Mouse (Mus musculus) midbrain, embryonic 10.5 days (tissue): ENCODE results near the gene Gucy2e. TPM values are rescaled to one million over a fixed set of nuclear protein-coding genes. Genes with fewer than 3 reads are reported as not detected.

Experiments used
- DNase-seq: peaks from one replicate; pipeline ENCODE4 v3.0.0-alpha.2; 2017; ENCODE audit warnings: low spot score
- H3K27ac ChIP-seq: fragments of 300-500 bp; sonication (generic); replicated peaks from 2 replicates; pipeline ENCODE4 v1.5.1; 2016; ENCODE audit warnings: mild to moderate bottlenecking
- H3K27me3 ChIP-seq: fragments of 300-500 bp; sonication (generic); 2 replicates; pipeline ENCODE4 v1.6.1; 2016; ENCODE audit warnings: low read depth, mild to moderate bottlenecking; ENCODE audit not compliant: poor library complexity, severe bottlenecking
- H3K36me3 ChIP-seq: fragments of 300-500 bp; sonication (generic); 2 replicates; pipeline ENCODE4 v1.6.1; 2016; ENCODE audit warnings: mild to moderate bottlenecking, moderate library complexity
- H3K4me1 ChIP-seq: fragments of 300-500 bp; sonication (generic); 2 replicates; pipeline ENCODE4 v1.6.1; 2016
- H3K4me3 ChIP-seq: fragments of 300-500 bp; sonication (generic); 2 replicates; pipeline ENCODE4 v1.5.1; 2016; ENCODE audit warnings: mild to moderate bottlenecking, moderate library complexity
- H3K9me3 ChIP-seq: fragments of 300-500 bp; sonication (generic); replicated peaks from 2 replicates; pipeline ENCODE4 v1.6.1; 2016; ENCODE audit warnings: mild to moderate bottlenecking
- WGBS: fragments of 180-500 bp; shearing (Covaris S2); methylation state at CpG from one replicate; pipeline ENCODE4 v1.1.7; 2016; 5-methylcytosine and 5-hydroxymethylcytosine counted together
- polyA plus RNA-seq: library from polyadenylated mRNA; unstranded; fragments of >200 nt; fragmentation: Nextera tagmentation; extraction: Ambion mirVana; gene quantifications from 2 replicates; pipeline ENCODE4 v1.2.1, GENCODE M21; 2016

Gene Gucy2e
- polyA plus RNA-seq, 1 experiment from 2014 or later: 0.06 TPM

- H3K4me1 ChIP-seq: peaks cover 24% of the 10 kb centered on the region
- no peak overlapping the region for H3K27ac ChIP-seq
- H3K27me3 ChIP-seq: peaks cover 48% of the 10 kb centered on the region
- WGBS: 80% methylated on average over 4 of the region's 4 CpGs
- H3K36me3 ChIP-seq: no peaks in the 10 kb centered on the region
- no peak for DNase-seq
- no peaks in the 10 kb centered on the region for H3K9me3 ChIP-seq
- H3K4me3 ChIP-seq: no peak overlapping the region
These were observed 6.4 kb downstream of the Gucy2e start for GRCm38 (mm10) chr11:69230420-69230819.

GRCm38 (mm10) chr11:69225715-69226114, 11.1 kb downstream of the Gucy2e start:
- H3K4me1 ChIP-seq: peaks cover 9% of the 10 kb centered on the region; the same call in 1 of the 2 replicates
- no peaks in the 10 kb centered on the region for H3K36me3 ChIP-seq
- H3K27ac ChIP-seq: no peak overlapping the region
- H3K27me3 ChIP-seq: peaks cover 15% of the 10 kb centered on the region
- WGBS: 79% methylated on average over 1 of the region's 1 CpGs
- no peak overlapping the region for H3K4me3 ChIP-seq
- no peaks in the 10 kb centered on the region for H3K9me3 ChIP-seq
- DNase-seq: no peak

GRCm38 (mm10) chr11:69223101-69223500, 13.7 kb downstream of the Gucy2e start:
- peaks cover 9% of the 10 kb centered on the region; the same call in 1 of the 2 replicates for H3K4me1 ChIP-seq
- 79% methylated on average over 4 of the region's 4 CpGs for WGBS

DNA sequence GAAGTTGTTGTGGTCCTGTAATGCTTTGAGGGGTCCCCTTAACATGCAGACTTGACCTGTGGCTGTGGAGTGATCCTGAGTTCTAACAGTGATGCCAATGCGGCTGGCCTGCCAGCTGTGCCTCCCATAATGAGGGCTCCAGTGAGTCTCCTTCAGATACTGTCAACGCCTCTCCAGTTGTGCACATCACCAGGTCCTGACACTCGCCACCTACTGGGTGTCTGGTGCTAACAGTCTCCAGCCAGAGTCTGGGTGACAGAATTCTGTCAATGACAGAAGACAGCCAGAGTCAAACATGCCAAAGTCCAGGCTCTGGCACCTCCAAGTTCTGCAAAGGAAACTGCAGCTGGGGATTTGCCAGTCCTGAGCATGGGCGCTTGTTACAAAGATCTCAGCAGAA, 15.8 kb downstream of the Gucy2e start:
- no peaks in the 10 kb centered on the region for H3K36me3 ChIP-seq
- no peak overlapping the region for H3K4me3 ChIP-seq
- H3K27me3 ChIP-seq: no peaks in the 10 kb centered on the region
- whole genome bisulfite sequencing: 82% methylated on average over 4 of the region's 4 CpGs
- H3K27ac ChIP-seq: no peak overlapping the region
- DNase-seq: no peak
- H3K9me3 ChIP-seq: no peaks in the 10 kb centered on the region
- no peaks in the 10 kb centered on the region for H3K4me1 ChIP-seq

More at GRCm38 (mm10) chr11:69223101-69223500, 13.7 kb downstream of the Gucy2e start:
- Histone ChIP-seq H3K9me3 (no peaks in the 10 kb centered on the region), H3K27me3 (peaks cover 11% of the 10 kb centered on the region), H3K27ac (no peak overlapping the region), H3K4me3 (no peak overlapping the region), H3K36me3 (no peaks in the 10 kb centered on the region)
- DNase-seq: no peak

DNA sequence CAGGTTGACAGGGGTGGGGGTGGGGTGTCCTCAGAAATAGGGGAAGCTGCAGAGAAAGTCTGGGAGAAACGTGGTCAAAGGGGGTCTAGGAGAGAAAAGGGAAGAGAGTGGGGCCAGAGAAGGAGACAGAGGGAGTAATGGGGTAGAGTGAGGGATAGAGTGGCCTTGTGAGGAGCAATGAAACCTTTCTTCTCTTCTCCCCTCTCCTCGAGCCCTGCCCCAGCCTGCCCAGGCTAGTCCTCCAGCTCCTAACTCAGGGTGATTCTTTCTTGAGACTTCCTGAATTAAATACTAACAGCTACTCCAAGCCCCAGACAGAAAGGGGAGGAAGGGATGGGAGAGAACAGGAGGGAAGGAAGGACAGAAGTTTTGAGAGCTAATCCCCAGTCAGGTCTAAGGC, 18.2 kb downstream of the Gucy2e start:
- Histone ChIP-seq H3K27ac (no peak overlapping the region), H3K36me3 (no peaks in the 10 kb centered on the region), H3K4me3 (no peak overlapping the region), H3K4me1 (no peaks in the 10 kb centered on the region), H3K27me3 (no peaks in the 10 kb centered on the region), H3K9me3 (no peaks in the 10 kb centered on the region)
- 77% methylated on average over 2 of the region's 2 CpGs for WGBS
- no peak for DNase-seq

- Histone ChIP-seq H3K4me3 (no peak overlapping the region), H3K27me3 (no peaks in the 10 kb centered on the region), H3K9me3 (no peaks in the 10 kb centered on the region), H3K36me3 (no peaks in the 10 kb centered on the region), H3K4me1 (no peaks in the 10 kb centered on the region), H3K27ac (no peak overlapping the region)
- DNase-seq: no peak
- WGBS: 84% methylated on average over 5 of the region's 5 CpGs
These were observed 19.4 kb downstream of the Gucy2e start for GRCm38 (mm10) chr11:69217411-69217810.

DNA sequence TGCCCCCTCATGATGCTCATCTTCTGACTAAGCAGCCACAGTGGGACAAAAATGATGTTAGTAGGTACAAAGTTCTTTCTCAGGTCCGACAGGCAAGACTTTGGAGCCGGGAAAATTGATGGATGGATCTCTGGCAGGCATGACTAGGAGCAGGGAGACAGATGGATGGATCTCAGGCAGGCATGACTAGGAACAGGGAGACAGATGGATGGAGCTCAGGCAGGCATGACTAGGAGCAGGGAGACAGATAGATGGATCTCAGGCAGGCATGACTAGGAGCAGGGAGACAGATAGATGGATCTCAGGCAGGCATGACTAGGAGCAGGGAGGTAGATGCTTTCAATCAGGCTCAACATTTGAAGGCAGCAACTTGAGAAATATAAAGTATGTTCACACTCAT, 25.4 kb downstream of the Gucy2e start:
- Histone ChIP-seq H3K27me3 (no peaks in the 10 kb centered on the region), H3K27ac (no peak overlapping the region), H3K9me3 (no peaks in the 10 kb centered on the region), H3K36me3 (no peaks in the 10 kb centered on the region), H3K4me3 (peak overlapping the region; percentile 35), H3K4me1 (0 out of 2 replicates have a peak, but pooled peaks cover 2% of the 10 kb centered on the region)
- WGBS: 55% methylated on average over 2 of the region's 2 CpGs
- DNase-seq: no peak

DNA sequence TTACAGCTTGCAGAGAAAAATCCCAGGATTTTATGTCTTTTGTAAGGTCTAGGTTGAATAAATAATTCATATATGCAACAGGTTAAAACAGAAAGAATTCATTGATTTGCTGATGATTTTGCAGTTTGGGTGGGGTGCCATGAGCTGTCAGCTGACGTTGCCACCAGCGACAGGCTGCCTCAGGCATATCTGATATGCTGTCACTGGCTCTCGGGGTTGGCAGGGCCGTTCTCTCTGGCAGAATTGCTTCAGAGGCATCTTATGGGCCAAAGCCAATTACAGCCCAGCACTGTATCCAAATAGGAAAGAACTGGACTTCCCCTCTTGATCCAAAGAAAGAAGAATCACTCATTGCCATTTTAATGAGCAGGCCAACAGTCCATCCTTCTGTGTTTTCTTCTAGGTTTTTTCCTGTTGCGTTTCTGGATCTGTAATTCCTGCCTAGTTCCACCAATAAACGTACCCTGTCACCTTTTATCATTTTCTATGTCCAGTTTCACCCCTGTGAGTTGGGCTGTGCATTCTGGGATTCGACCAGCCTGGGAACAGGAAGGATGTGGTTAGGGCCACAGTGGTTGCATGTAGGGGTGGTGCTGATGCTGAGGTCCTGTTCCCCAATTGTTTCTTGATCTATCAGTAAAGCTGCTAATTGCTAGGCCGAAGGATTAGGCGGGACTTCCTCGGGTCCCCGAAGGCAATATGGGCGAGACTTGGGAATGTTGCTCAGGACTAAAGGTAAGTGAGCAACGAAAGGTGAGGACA, 34.2 kb downstream of the Gucy2e start:
- Histone ChIP-seq H3K27ac (no peak overlapping the region), H3K4me1 (peaks cover 4% of the 10 kb centered on the region), H3K4me3 (no peak overlapping the region), H3K36me3 (no peaks in the 10 kb centered on the region), H3K27me3 (peaks cover 23% of the 10 kb centered on the region), H3K9me3 (no peaks in the 10 kb centered on the region)
- no peak for DNase-seq
- WGBS: 88% methylated on average over 13 of the region's 13 CpGs

GRCm38 (mm10) chr11:69200231-69200630, 36.6 kb downstream of the Gucy2e start:
- no peaks in the 10 kb centered on the region for H3K9me3 ChIP-seq
- DNase-seq: no peak
- no peak overlapping the region for H3K4me3 ChIP-seq
- no peak overlapping the region for H3K27ac ChIP-seq
- peaks cover 14% of the 10 kb centered on the region for H3K4me1 ChIP-seq
- WGBS: 90% methylated on average over 6 of the region's 6 CpGs
- H3K27me3 ChIP-seq: peaks cover 47% of the 10 kb centered on the region
- no peaks in the 10 kb centered on the region for H3K36me3 ChIP-seq

DNA sequence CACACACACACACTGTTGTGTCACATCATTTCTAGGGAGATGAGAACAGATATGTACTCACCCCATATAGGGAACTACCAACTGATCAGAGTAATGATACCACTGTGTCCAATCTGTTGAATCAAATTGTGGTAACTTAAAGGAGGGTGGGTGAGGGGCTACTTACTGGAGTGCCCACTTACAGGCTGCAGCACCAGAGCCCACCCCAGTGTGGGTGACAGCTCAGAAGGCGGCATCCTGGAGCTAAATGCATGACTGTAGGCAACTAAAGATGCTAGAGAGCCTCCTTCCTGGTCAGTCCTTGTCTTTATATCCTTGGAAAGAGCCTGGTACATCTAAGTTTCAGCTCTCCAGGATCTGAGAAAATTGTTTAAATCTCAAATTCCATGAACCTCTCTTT, 37.6 kb downstream of the Gucy2e start:
- Histone ChIP-seq H3K4me3 (no peak overlapping the region), H3K27ac (no peak overlapping the region), H3K4me1 (peaks cover 14% of the 10 kb centered on the region), H3K9me3 (no peaks in the 10 kb centered on the region), H3K36me3 (no peaks in the 10 kb centered on the region), H3K27me3 (peaks cover 48% of the 10 kb centered on the region)
- WGBS: 81% methylated on average over 1 of the region's 1 CpGs
- no peak for DNase-seq

GRCm38 (mm10) chr11:69197743-69198142, 39.1 kb downstream of the Gucy2e start, which contains the start of gene Alox8:
TSS of gene Alox8 (minus strand) at chr11:69197843.
- no peaks in the 10 kb centered on the region for H3K9me3 ChIP-seq
- H3K4me1 ChIP-seq: peaks cover 14% of the 10 kb centered on the region
- no peak for DNase-seq
- 27% methylated on average over 6 of the region's 6 CpGs for WGBS
- H3K36me3 ChIP-seq: no peaks in the 10 kb centered on the region
- H3K27ac ChIP-seq: peak within 1 kb of the TSS; percentile 38; the same call in 1 of the 2 replicates
- peaks cover 48% of the 10 kb centered on the region for H3K27me3 ChIP-seq
- H3K4me3 ChIP-seq: peak within 1 kb of the TSS; percentile 45

DNA sequence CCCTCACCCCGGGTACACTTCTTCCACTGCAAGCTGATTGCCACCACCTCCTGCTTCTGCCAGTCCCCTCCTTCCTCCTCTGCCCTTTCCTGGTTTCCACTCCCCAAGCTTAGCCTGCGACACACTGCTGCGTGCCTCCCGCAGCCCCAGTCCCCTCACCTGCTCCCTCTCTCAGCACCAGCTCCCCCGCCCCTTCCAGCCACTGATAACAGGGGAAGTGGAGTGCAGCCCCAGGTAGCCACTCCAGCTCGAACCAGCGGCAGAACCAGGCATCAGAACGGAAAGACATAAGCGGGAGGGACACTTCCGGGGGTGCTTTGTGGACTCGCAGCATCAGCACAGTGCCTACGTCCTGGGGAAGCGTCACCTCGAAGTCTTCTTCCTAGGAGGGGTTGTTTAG, 39.6 kb downstream of the Gucy2e start:
- peak overlapping the region; percentile 38; the same call in 1 of the 2 replicates for H3K27ac ChIP-seq
- H3K36me3 ChIP-seq: no peaks in the 10 kb centered on the region
- DNase-seq: no peak
- H3K27me3 ChIP-seq: peaks cover 48% of the 10 kb centered on the region
- no peaks in the 10 kb centered on the region for H3K9me3 ChIP-seq
- peak overlapping the region; percentile 45 for H3K4me3 ChIP-seq
- 2% methylated on average over 14 of the region's 14 CpGs for WGBS
- peaks cover 14% of the 10 kb centered on the region for H3K4me1 ChIP-seq

DNA sequence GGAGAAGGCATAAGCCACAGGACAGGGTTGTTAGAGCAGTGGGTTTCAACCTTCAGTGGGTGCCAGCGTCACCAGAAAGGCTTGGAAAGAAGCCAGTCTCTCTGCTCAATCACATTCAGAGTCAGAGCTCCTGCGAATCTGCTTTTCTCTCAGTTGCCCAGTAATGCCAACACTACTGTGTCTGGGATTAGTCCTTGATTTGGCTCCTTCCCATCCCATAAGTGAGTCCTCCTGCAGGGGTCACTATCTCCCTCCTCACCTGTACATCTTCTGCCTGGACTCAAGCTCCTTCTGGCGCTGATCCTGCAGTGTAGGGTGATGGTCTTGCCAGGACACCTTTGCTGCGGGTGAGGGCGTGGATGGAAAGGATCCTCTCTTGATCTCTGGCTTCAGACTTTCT, 40.1 kb downstream of the Gucy2e start:
- WGBS: 7% methylated on average over 5 of the region's 5 CpGs
- DNase-seq: no peak
- peaks cover 14% of the 10 kb centered on the region for H3K4me1 ChIP-seq
- H3K4me3 ChIP-seq: peak overlapping the region; percentile 45
- peaks cover 48% of the 10 kb centered on the region for H3K27me3 ChIP-seq
- peak overlapping the region; percentile 38; the same call in 1 of the 2 replicates for H3K27ac ChIP-seq
- H3K36me3 ChIP-seq: no peaks in the 10 kb centered on the region
- no peaks in the 10 kb centered on the region for H3K9me3 ChIP-seq
